Mouse (Mus musculus): ENCODE measurements around the gene Birc6.

Birc6 gene

DNA sequence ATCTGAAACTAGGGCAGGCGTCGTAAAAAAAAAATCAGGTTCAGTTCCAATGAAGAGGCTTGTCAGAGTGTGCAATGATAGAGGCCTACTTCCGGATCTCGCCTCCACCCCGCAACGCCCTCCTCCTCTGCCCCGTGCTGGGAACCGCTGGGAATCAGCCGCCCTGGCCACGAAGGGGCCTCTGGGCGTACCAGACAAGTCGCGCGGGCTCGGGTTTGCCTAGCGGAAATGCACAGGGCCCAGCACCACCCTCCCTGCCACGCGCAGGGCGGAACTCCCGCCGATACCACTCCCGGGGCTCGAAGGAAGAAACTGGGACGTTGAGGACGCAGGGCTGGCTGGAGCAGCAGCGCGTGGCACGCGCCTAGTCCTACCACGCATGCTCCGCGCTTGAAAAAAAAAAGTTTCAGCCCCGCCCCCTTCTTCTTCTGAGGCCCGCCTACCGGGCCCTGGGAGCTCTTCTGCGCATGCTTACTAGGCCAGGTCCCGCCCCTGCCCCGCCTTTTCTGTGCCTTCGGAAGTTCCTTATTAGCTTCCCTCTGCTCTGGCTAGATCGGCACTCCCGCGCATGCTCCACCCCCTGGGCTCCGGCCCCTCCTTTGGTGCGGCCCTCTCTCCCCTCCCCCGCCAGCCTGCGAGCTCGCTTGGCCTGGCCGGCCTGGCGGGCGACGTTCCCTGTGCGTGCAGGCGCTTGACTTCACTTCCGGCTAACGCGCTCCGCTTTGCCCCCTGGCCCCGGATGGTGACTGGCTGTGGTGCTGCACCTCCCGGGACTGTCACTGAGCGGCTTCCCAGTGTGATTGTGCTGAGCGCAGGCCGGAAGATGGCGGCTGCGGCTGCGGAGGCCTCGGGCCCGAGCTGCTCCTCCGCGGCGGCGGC lies at the start of gene Birc6:
Birc6 (plus strand) TSS at position 567 of the 879 bp plus-strand sequence.
- DNase-seq: peak; percentile 100

GRCm38 (mm10) chr17:74480361-74481069 lies 47.6 kb upstream of the Birc6 start:
- no peak for DNase-seq

DNA sequence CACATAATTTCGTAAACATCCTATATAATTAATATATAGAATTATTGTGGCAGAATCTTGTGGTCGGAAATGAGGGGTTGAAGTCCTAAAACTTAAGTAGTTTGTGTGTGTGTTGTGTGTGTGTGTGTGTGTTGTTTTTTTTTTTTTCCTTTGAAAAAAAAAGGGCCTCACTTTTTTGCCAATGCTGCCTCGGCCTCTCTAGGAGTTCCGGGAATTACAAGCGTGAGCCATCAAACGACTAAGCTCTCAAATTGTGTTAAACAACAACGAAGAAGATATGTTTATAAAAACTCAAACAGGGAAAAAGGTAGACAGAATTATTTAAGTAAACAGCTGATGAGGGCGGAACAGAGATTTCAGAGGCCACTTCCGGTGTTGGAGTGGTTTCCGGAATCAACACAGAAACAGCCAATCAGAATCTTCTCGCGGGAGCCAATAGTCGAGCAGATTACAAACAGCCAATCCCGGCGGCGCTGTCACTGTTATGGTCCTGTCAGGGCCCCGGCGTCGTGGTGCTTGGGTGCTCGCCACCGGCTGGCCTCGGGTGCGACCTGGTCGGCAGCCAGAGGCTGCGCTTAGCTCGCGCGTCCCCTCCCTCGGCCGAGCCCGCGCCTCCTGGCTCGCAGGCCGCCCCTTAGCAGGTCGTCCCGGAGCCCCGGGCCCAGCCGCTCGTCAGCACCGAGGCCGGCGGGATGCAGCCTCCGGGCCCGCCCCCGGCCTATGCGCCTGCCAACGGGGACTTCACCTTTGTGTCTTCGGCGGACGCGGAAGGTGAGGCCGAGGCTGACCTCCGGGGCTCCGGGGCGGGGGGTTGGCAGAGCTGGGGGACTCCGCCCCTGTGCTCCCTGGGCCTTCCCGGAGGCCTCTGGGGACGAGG lies 38.8 kb upstream of the Birc6 start, which contains the start of gene Yipf4:
Yipf4 (plus strand) TSS at position 470 of the 877 bp plus-strand sequence.
- DNase-seq: peak; percentile 99

DNA sequence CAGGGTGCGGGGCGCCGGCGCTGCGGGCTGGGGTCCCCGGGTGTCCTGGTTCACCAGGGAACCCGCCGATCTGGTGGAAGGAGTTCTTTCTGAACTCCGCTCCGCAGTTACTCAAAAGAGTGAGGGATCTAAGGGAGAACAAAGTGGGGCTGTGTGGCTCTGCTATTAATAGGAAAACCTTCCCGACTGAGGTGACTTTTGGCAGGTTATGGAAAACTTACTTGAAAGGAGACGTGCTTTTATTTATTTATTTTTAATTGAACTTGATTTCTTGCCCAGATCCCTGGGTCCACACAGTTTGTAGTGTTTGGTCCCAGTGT lies 38.2 kb upstream of the Birc6 start:
- no peak for DNase-seq

DNA sequence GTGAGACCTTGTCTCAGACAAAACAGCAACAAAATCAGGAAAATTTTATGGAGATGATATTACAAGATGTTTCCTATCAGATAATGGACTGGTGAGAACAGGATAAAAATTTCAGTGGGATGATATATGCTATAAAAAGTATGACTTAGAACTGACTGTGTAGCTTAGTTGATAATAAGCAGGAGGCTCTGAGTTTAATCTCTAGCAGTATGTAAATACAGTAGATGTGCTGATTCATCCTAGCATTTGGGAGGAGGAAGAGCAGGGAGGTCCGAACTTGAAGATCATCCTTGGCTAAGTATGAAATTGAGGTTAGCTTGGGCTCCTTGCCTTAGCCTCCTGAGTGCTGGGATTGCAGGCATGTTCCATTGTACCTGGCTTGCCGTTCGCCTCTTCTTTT lies 36.5 kb upstream of the Birc6 start:
- no peak for DNase-seq

- DNase-seq: no peak
Measured at GRCm38 (mm10) chr17:74500204-74500603, 27.9 kb upstream of the Birc6 start.

DNA sequence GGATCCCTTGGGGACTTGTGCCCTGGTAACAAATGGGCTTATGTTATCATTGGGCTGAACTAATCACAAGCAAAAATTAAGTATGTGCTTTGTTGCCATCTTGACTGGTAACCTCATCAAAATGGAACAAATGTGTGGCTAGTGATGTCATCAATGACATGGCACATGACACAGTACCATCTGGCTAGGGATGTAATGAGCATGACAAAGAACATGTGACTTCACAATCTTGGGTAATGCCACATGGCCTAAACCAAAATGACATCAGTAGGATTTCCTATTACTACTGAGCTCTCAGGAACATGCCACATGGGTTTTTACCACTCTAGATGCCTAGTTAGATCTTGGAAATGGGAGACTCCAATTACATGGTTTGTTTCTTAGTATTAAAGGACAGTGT lies 27.0 kb upstream of the Birc6 start:
- DNase-seq: no peak

DNA sequence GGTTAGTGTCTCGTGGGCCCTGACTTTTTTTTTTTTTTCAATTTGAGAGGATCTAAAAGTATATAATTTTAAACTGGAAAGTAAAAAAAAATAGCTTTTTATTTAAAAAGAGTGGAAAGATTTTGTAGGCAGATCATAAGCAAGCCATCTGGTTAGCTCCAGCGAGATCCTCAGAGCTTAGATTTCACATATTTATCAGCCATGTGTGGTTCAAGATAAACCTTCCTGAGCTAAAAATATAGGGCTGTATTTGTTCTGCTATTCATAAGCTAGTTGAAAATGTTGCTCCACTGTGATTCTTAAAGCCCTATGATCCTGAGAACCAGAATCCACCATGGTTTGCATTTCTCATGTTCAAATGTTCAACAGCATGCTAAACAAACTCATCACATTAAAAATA lies 20.2 kb upstream of the Birc6 start:
- DNase-seq: no peak

GRCm38 (mm10) chr17:74508600-74508999 lies 19.5 kb upstream of the Birc6 start:
- no peak for DNase-seq

DNA sequence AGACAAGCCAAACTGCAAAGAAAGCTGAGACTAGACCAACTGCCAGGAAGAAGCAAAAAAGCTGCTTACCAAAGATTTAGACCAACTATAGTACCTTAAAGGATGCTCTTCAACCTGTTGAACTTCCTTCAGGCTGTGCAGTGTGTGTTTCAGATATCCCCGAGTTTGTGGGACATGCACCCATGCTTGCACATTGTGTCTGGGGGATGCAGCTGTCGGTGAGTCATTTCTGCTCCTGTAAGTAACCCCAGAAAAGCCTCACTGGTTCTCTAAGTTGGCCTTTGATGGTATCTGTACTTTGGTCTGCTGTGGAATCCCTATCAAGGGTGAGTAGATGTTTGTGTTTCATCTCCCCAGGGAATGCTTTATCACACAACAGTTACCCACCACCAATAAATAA lies 15.8 kb upstream of the Birc6 start:
- DNase-seq: no peak

DNA sequence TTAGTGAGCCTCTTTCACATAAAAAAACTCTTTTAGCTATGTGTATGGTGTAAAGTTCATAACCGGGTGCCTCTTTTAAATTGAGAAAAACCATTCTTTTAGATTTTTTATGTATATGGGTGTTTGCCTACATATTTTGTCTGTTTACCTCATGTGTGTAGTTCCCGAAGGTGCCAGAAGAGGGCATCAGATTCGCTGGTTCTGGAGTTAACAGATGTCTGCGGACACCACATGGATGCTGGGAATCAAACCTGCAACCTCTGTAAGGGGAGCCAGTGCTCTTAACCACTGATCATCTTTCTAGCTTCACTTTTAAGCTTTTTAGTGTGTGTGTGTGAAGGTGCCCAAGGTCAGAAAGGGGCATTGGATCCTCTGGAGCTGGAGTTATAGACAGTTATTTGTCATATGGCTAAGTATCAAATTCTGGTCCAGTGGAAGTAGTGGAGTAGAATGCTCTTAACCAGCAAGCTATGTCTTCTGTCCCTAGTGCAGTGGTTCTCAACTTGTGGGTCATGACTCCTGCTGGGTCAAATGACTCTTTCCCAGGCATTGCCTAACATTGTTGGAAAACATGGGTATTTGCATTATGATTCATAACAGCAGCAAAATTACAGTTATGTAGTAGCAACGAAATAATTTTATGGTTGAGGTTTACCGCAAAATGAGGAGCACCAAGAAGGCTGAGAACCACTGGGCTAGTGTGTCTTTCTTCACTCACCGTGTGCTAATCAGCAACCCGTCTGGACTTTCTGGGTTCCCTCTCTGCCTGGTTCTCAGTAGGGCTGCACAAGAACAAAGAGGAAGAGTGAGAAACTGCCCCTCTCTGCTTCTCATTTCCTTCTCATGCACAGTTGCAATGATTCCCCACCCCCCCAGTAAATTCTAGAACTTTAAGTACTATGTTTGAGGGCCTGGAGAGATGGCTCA lies 5.0 kb upstream of the Birc6 start:
- DNase-seq: no peak

GRCm38 (mm10) chr17:74526117-74526516 lies 2.0 kb upstream of the Birc6 start:
- no peak for DNase-seq

DNA sequence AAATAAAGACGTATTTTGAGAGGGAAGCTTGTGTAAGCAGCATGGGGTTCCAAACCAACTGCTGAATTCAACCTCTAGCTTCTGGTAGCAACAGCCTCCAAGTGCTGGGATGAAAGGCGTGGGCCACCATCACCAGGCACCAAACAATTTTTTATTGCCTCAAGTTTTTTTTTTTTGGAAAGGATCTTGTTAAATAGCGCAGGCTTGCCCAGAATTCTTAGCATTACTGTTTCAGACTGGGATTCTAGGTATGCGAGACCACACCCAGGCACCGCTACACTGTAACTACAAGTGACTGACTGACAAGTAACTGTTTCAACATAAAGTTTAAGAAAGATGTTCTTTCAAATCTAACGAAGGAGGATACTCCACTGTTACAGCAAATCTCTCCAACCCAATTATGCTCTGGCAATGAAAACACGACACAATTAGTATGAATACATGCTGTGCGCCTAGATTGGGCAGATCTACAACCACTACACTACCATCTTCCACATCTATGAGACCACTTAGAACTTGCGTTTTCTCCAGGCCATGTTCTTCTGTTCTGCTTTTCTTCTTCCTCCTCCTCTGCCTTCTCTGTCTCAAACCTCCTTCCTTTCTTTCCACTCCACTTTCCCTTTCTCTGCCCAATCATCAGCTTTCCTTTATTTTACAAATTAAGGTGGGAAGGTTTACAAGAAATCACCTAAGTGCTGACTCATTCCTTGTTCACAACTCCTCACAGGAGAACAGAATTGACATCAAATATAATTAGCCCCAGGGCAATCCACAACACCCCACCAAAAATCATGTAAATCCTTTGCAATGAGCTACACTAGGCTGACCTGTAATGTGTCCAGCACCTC lies 1.1 kb upstream of the Birc6 start:
- DNase-seq: no peak

- no peak for DNase-seq
Measured at GRCm38 (mm10) chr17:74528648-74529532, 795 bp downstream of the Birc6 start.

- peak; percentile 8 for DNase-seq
Measured at GRCm38 (mm10) chr17:74529533-74529824, 1.4 kb downstream of the Birc6 start.

- DNase-seq: no peak
Measured at GRCm38 (mm10) chr17:74534971-74535370, 6.9 kb downstream of the Birc6 start.

DNA sequence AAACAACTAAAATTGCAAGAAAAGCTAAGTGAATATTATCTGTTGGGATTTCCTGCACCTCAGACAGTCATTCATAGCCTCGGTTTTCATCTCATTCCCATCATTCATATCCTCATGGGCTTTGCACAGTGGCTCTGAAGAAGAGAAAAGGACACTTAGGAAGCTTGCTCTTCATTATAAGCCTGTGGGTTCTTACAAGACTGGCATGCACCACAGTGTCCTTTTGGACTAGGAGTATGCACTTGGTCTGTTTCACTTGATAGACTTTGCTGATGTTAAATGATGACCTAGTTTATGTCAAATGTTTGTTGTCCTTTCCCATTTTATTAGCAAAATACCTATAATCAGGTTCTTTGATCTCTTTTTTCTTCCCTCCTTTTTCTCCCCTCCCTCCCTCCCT lies 9.4 kb downstream of the Birc6 start:
- no peak for DNase-seq

DNA sequence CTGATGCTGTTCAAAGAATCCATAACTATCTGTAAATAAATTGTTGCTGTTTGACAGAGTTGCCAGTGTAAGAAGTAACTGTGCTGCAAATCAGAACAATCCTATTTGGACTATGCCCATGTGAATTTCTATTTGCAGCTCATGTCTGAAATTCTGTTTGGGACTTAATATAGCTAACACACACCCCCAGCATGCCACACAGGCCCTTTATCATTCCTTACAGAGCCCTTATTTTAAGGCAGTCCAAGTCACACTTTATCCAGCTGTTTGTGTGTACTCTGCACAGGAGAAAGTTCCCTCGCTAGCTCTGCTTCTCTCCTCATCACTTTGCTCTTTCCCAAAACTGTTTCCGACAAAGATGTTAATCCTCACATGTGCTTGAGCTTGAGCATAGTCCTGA lies 15.5 kb downstream of the Birc6 start:
- DNase-seq: no peak

DNA sequence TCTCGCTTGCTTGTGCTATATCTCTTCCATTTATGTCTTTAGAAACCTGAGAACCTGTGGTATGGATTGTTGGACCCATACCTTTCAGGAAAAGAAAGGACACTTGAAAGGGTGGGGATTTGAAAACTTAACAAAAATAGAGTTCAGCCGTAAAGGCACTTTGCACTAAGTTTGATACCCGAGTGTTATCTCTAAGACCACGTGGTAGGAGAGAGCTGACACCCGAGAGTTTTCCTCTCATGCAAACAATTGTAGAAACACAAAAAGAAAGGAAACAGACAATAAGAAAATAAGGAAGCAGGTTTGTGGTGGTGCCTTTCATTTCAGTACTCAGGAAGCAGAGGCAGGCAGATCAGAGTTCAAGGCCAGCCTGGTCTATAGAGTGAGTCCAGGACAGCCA lies 26.0 kb downstream of the Birc6 start:
- no peak for DNase-seq

DNA sequence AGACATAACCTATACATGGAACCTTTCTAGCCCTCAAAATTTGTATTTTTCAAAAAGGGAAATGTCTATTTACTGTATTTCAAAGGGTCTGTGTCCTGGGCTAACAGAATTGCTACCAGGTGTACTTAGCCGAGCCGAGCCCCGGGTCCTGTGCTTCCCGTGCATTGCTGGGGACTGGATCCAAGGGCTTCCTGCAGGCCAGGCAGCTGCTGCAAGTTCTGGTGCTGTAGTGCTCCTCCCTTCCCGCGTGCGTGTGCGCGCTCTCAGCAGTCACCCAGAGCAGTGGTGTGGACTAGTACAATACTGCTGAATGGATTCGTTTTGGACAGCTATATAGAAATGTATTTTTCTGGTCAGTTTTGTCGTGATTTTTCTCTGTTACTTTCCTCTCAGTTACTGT lies 31.8 kb downstream of the Birc6 start:
- DNase-seq: no peak
